Mouse (Mus musculus): Measurements from ENCODE around the gene Lrba.

- no peak for TF ChIP-seq CTCF (IDR thresholded peaks at IDR 0.05; ENCODE audit: control insufficient read depth, insufficient read depth, insufficient replicate concordance, low read depth, low read length)
- TF ChIP-seq POLR2A (IDR thresholded peaks at IDR 0.05; ENCODE audit: control insufficient read depth, low read depth, low read length), result no peak
Measured at GRCm38 (mm10) chr3:86275651-86276050, 51.2 kb downstream of the Lrba start.

All from testis, adult 2 months (tissue).